Mouse (Mus musculus): ENCODE measurements around the gene F830045P16Rik.
"Not testable (repeated sequence)": the region's sequence is repeated elsewhere in the genome, so short reads cannot be mapped to it uniquely, and the experiment has no call there.

Gene F830045P16Rik

GRCm38 (mm10) chr2:129489496-129490285, 46.7 kb downstream of the F830045P16Rik start:
- no peak for DNase-seq (ENCODE audit: low spot score in 2 of 2)

- no peak for DNase-seq (ENCODE audit: low spot score in 2 of 2)
Observed at GRCm38 (mm10) chr2:129483150-129483549, 53.3 kb downstream of the F830045P16Rik start.

- peak in 1 of 2 experiments; percentile 14 for DNase-seq (ENCODE audit: low spot score in 2 of 2)
Observed at GRCm38 (mm10) chr2:129471905-129472304, 64.5 kb downstream of the F830045P16Rik start.

GRCm38 (mm10) chr2:129470839-129471238, 65.6 kb downstream of the F830045P16Rik start:
- DNase-seq (ENCODE audit: low spot score in 2 of 2) = no peak

- DNase-seq (ENCODE audit: low spot score in 2 of 2) = not testable (repeated sequence)
Observed at GRCm38 (mm10) chr2:129438772-129439171, 97.6 kb downstream of the F830045P16Rik start.

GRCm38 (mm10) chr2:129435154-129435553, 101.2 kb downstream of the F830045P16Rik start:
- DNase-seq (ENCODE audit: low spot score in 2 of 2) = no peak

GRCm38 (mm10) chr2:129423741-129424140, 112.7 kb downstream of the F830045P16Rik start:
- no peak for DNase-seq (ENCODE audit: low spot score in 2 of 2)

GRCm38 (mm10) chr2:129420897-129421561, 115.4 kb downstream of the F830045P16Rik start:
- DNase-seq (ENCODE audit: low spot score in 2 of 2) = no peak

- DNase-seq (ENCODE audit: low spot score in 2 of 2) = no peak
Observed at GRCm38 (mm10) chr2:129419361-129419880, 117.0 kb downstream of the F830045P16Rik start.

- DNase-seq (ENCODE audit: low spot score in 2 of 2) = no peak
Observed at GRCm38 (mm10) chr2:129414593-129414992, 121.8 kb downstream of the F830045P16Rik start.

- no peak for DNase-seq (ENCODE audit: low spot score in 2 of 2)
Observed at GRCm38 (mm10) chr2:129413488-129413887, 122.9 kb downstream of the F830045P16Rik start.

GRCm38 (mm10) chr2:129411651-129412050, 124.8 kb downstream of the F830045P16Rik start:
- DNase-seq (ENCODE audit: low spot score in 2 of 2) = no peak

- no peak for DNase-seq (ENCODE audit: low spot score in 2 of 2)
Observed at GRCm38 (mm10) chr2:129410344-129410743, 126.1 kb downstream of the F830045P16Rik start.

- DNase-seq (ENCODE audit: low spot score in 2 of 2) = peak; percentile 83 to 87
Observed at GRCm38 (mm10) chr2:129408476-129408875, 127.9 kb downstream of the F830045P16Rik start.
